In genomic region chr5:117127051-117127450, GRCm38 (mm10) we compare ENCODE assay signal across 20 mouse cellular contexts. TPM values are rescaled to one million over a fixed set of nuclear protein-coding genes. Genes with fewer than 3 reads are reported as not detected.
DNase-seq lines count a peak whose midpoint lies in the region; ATAC-seq and TF ChIP-seq lines count a peak whose summit lies in the region.
"Had no signal": no experiment of that assay in that cellular context is flagged by ENCODE, and none has a peak within 500 bp of the region (broad histone marks: within the 10 kb centered on the region; RNA-seq: fewer than 3 reads in every experiment).

No protein-coding gene starts in this region.

- no peaks in the 10 kb centered on the region for H3K27me3 ChIP-seq in kidney, adult 2 months (replicated peaks; ENCODE audit: control insufficient read depth, insufficient read depth, low read length)
- H3K27me3 ChIP-seq: forebrain, embryonic 12.5 days had no signal

- ATAC-seq in megakaryocyte, adult 5-6 weeks (ENCODE audit: poor library complexity, severe bottlenecking) = peak; percentile 72
- peak; percentile 58 for ATAC-seq in megakaryocyte progenitor cell, adult 5-6 weeks (replicated peaks; ENCODE audit: poor library complexity)
- no peak for ATAC-seq in erythroid progenitor cell, adult 5-6 weeks (replicated peaks; ENCODE audit: low FRiP score, poor library complexity, severe bottlenecking)
- ATAC-seq: forebrain, embryonic 14.5 days; forebrain, embryonic 16.5 days had no signal

- no peak overlapping the region for H3K4me3 ChIP-seq in kidney, adult 2 months (ENCODE audit: insufficient read depth, low read depth, low read length)
- H3K4me3 ChIP-seq: embryonic facial prominence, embryonic 10.5 days; embryonic facial prominence, embryonic 12.5 days; forebrain, embryonic 10.5 days; forebrain, embryonic 12.5 days had no signal

- no peak for TF ChIP-seq CTCF in kidney, adult 2 months (conservative IDR thresholded peaks at IDR 0.05; ENCODE audit: insufficient read depth, insufficient read length, low read depth, low read length)

- no peak for TF ChIP-seq POLR2A in kidney, adult 2 months (IDR thresholded peaks at IDR 0.05; ENCODE audit: low read depth, low read length)

- H3K4me1 ChIP-seq in kidney, adult 2 months (ENCODE audit: control insufficient read depth, insufficient read depth, low read length) = no peaks in the 10 kb centered on the region
- H3K4me1 ChIP-seq: embryonic facial prominence, embryonic 10.5 days; embryonic facial prominence, embryonic 12.5 days; forebrain, embryonic 12.5 days had no signal

- no peak overlapping the region for H3K27ac ChIP-seq in kidney, adult 2 months (ENCODE audit: insufficient read depth, low read depth, low read length)
- H3K27ac ChIP-seq: embryonic facial prominence, embryonic 10.5 days; embryonic facial prominence, embryonic 12.5 days; forebrain, embryonic 10.5 days; forebrain, embryonic 12.5 days had no signal

- no peaks in the 10 kb centered on the region for H3K36me3 ChIP-seq in kidney, adult 2 months (ENCODE audit: control insufficient read depth, insufficient read depth, low read length)
- H3K36me3 ChIP-seq: embryonic facial prominence, embryonic 10.5 days; embryonic facial prominence, embryonic 12.5 days; forebrain, embryonic 10.5 days; forebrain, embryonic 12.5 days had no signal

- 72% methylated on average over 4 of the region's 4 CpGs for WGBS in kidney, adult 2 months

- peak; percentile 42 for DNase-seq in A20 (ENCODE audit: low read depth, low spot score)
- no peak for DNase-seq in kidney, adult 2 months
- DNase-seq in right cerebral cortex, postnatal 10 days (ENCODE audit: low spot score in 2 of 2) = no peak
- DNase-seq: adrenal gland, adult 8-10 months; adrenal gland, postnatal 14 days; adrenal gland, postnatal 36 days; cerebellum, adult 11-12 months; cerebellum, adult 2 months; cerebellum, adult 9-10 months; cerebellum, postnatal 10 days; cerebellum, postnatal 36 days had no signal

RNA-seq across cellular contexts. Expression of gene Taok3, which starts 7.1 kb away (rescaled TPM):
- 73.8 and 80.2 TPM in 2 replicates for total RNA-seq in megakaryocyte, adult 5-6 weeks (2015)
- total RNA-seq in megakaryocyte, adult 5-6 weeks (2017) = 57.5 and 72.8 TPM in 2 replicates
- 62.9 and 66.8 TPM in 2 replicates for total RNA-seq in megakaryocyte progenitor cell, adult 5-6 weeks (2015)
- 43.6 and 57.8 TPM in 2 replicates for total RNA-seq in megakaryocyte progenitor cell, adult 5-6 weeks (2017)
- polyA plus RNA-seq in kidney, adult 2 months (2012; rRNA removed) = 11.1 and 11.3 TPM in 2 replicates
- 53.7 and 55.1 TPM in 2 replicates for total RNA-seq in erythroid progenitor cell, adult 5-6 weeks (2015; ENCODE audit: low replicate concordance)
- 48.5 and 60.2 TPM in 2 replicates for total RNA-seq in erythroid progenitor cell, adult 5-6 weeks (2017; ENCODE audit: low replicate concordance)

RNA-seq across cellular contexts. Expression of gene Suds3, which starts 11.1 kb away (rescaled TPM):
- 18.0 and 18.8 TPM in 2 replicates for total RNA-seq in megakaryocyte, adult 5-6 weeks (2015)
- total RNA-seq in megakaryocyte, adult 5-6 weeks (2017) = 93.5 and 102 TPM in 2 replicates
- 20.0 and 23.2 TPM in 2 replicates for total RNA-seq in megakaryocyte progenitor cell, adult 5-6 weeks (2015)
- 106 and 114 TPM in 2 replicates for total RNA-seq in megakaryocyte progenitor cell, adult 5-6 weeks (2017)
- 84.9 and 85.8 TPM in 2 replicates for polyA plus RNA-seq in kidney, adult 2 months (2012; rRNA removed)
- total RNA-seq in erythroid progenitor cell, adult 5-6 weeks (2015; ENCODE audit: low replicate concordance) = 23.5 and 31.7 TPM in 2 replicates
- total RNA-seq in erythroid progenitor cell, adult 5-6 weeks (2017; ENCODE audit: low replicate concordance) = 62.6 and 70.5 TPM in 2 replicates
